Mouse (Mus musculus): ENCODE measurements around the gene Gm7534.
A peak's percentile ranks its signal among the peaks of the same experiment; 100 is the strongest.
"Not testable (repeated sequence)": the region's sequence is repeated elsewhere in the genome, so short reads cannot be mapped to it uniquely, and the experiment has no call there.

The Gm7534 gene

DNA sequence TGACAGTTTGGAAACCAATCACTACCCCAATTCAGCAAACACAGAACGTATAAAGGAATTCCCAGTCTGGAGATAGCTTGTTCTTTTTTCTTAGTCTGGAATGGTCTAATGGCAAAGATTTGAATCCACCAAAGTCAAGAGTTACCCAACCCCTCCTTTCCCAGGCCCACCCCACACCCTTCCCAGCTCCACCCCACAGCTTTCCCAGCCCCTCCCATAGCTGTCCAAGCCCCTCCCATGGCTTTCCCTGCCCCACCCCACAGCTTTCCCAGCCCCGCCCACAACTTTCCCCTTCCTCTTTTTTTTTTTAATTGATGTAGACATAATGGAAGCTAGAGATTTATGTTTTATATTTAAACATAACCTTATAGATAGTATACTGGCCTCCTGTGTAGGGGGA is 3.4 kb downstream of the Gm7534 start:
- DNase-seq: no peak

DNA sequence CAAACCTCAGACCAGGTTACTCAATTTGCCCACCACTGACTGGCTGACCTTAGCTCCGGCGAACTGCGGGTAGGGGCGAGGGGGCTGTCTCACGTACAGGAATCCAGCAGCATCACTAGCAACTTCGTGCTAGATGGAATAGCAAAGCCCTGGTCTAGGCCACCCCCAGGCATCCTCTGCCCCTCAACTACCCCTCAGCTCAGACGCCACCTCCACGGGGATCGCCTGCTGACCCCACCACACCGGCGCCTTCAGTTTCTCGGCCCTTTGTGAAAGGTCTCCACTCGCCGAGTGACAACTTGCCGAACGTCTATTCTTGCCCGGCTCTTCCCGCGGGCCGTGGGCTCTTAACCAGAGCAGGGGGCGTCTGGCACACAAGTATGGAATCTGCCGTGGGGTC is 16.5 kb downstream of the Gm7534 start:
- no peak for DNase-seq

GRCm38 (mm10) chr4:134185569-134185968 is 17.2 kb downstream of the Gm7534 start:
- DNase-seq: no peak

- DNase-seq: no peak
These were observed 19.1 kb downstream of the Gm7534 start for GRCm38 (mm10) chr4:134183711-134184110.

- DNase-seq: no peak
These were observed 21.0 kb downstream of the Gm7534 start for GRCm38 (mm10) chr4:134181825-134182224.

- DNase-seq: no peak
These were observed 21.7 kb downstream of the Gm7534 start for GRCm38 (mm10) chr4:134181112-134181511.

DNA sequence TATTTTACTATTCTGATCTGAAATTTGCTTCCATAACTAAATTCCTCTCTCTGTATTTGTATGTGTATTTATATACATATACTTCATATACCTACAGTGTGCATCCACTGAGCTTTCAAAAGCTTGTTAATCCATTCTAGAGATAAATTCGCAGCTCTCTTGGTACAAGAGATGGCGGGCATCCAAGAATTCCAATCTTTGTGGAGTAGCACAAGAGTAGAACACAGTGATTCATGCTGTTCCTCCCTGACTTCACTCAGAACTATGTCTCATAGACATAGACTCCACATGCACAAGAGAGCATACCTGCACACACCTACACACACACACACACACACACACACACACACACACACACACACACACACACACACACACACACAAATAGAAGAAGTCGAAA is 30.4 kb downstream of the Gm7534 start:
- DNase-seq: no peak

GRCm38 (mm10) chr4:134166906-134167305 is 35.9 kb downstream of the Gm7534 start:
- DNase-seq: no peak

GRCm38 (mm10) chr4:134165548-134166465 is 37.0 kb downstream of the Gm7534 start:
- no peak for DNase-seq

DNA sequence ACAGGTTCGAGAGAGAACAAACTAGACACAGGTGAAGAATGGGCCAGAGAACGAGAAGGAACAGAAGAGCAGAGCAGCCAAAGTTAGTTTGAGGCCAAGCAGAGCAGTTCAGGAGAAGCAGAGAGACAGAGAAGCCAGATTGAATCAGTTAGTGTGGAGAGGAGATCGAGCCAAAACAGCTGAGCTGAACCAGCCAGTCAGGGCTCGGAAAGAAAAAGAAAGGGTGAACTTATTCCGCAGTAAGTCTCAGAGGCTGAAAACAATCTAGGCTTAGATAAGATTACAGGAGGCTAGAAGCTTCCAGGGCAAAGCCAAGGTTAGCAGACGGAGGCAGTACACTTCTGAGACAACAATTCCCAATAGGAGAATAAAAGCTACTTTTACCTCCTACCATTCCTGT is 37.8 kb downstream of the Gm7534 start:
- no peak for DNase-seq

GRCm38 (mm10) chr4:134164591-134164990 is 38.2 kb downstream of the Gm7534 start:
- DNase-seq: no peak

DNA sequence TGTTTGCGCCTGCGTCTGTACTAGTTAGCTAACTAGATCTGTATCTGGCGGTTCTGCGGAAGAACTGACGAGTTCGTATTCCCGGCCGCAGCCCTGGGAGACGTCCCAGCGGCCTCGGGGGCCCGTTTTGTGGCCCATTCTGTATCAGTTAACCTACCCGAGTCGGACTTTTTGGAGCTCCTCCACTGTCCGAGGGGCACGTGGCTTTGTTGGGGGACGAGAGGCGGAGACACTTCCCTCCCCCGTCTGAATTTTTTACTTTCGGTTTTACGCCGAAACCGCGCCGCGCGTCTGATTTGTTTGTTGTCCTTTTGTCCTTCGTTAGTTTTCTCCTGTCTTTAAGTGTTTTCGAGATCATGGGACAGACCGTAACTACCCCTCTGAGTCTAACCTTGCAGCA is 42.7 kb downstream of the Gm7534 start:
- peak; percentile 39 for DNase-seq

- DNase-seq: no peak
These were observed 44.0 kb downstream of the Gm7534 start for GRCm38 (mm10) chr4:134158774-134159173.

DNA sequence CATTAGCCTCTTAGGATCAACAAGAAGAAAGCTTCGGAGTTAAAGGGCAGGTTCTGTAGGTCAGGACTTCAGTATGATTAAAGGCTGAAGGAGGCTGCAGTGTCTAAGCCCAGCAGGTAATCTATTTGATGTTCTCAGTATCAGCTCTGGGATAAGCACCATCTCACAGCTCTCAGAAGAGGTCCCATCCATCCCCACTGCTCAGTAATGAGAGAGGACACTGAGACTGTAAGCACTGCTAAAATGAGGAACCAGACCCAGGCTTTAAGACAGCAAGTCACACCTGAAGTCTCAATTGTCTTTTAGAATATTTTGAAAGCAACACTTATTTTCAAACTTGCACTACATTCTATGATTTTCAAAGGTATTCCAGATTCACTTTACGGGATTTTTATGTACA is 45.2 kb downstream of the Gm7534 start:
- no peak for DNase-seq

- DNase-seq: no peak
These were observed 46.1 kb downstream of the Gm7534 start for GRCm38 (mm10) chr4:134156744-134157143.

GRCm38 (mm10) chr4:134155961-134156465 is 46.8 kb downstream of the Gm7534 start:
- DNase-seq: no peak

- DNase-seq: no peak
These were observed 47.3 kb downstream of the Gm7534 start for GRCm38 (mm10) chr4:134155531-134155930.

DNA sequence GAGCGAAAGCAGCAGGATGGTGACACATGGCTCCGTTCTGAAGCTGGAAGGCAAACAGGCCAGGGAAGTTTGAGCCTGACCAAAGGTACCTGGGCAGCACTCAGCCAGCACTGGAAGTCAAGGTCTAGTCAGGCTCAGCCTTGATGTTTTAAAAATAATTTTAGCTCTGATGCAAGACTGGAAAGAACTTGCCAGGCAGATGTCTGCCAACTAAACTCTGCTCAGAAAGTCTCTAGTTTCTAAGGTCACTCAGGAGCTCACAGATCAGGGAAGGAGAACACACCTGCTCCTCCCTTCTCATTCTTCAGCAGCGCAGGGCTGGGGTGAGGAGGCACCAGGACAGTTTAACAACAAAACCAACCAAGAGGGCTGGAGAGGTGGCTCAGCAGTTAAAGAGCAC is 48.5 kb downstream of the Gm7534 start:
- no peak for DNase-seq

DNA sequence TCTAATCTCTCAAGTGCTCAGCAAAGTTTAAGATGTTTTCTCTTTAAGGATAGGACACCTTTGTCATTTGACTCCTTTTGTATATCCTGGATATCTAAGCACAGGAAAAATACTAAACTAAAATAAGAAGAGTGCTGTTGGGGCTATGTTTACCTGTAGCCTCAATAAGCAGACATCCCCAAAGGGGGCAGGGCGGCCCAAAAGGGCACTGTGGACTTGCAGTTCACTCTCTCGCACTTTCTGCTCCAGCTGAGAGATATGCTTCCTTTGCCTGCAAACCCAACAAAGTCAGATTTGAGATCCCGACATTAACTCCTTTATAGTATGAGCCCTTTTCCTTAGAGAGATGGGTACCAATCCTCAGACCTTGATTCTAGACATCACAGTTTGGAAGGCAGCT is 49.1 kb downstream of the Gm7534 start:
- no peak for DNase-seq

GRCm38 (mm10) chr4:134152112-134152511 is 50.7 kb downstream of the Gm7534 start:
- no peak for DNase-seq

DNA sequence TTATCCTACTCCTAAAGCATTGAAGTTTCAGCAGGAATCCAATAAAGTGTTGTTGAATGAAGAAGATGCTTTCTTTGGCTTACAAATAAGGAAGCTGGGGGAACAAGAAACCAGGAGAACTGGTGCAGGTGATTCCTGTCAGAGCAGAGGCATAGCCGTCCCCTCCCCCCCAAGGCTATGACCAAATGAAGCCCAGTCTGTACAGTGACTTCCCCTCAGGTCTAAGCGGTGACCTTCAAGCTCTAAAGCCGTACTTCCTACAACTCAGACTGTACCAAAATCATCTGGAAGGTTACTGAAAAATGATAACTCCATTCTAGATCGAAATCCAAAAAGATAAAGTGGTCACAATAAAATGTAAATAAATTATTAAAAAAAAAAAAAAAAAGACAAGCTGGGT is 53.4 kb downstream of the Gm7534 start:
- no peak for DNase-seq

DNA sequence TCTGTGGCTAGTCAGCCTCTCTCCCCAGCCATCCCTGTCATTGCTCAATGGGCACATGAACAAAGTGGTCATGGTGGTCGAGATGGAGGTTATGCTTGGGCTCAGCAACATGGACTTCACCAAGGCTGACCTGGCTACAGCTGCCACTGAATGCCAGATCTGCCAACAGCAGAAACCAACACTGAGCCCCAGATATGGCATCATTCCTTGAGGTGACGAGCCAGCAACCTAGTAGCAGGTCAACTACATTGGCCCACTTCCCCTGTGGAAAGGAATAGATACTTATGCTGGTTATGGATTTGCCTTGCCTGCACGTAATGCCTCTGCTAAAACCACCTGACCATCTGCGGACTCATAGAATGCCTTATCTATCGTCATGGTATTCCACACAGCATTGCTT is 58.5 kb downstream of the Gm7534 start:
- DNase-seq: not testable (repeated sequence)
